Mouse (Mus musculus) forebrain, embryonic 10.5 days (tissue): ENCODE results near the gene Gpr176. TPM values are rescaled to one million over a fixed set of nuclear protein-coding genes. Genes with fewer than 3 reads are reported as not detected.
A peak's percentile ranks its signal among the peaks of the same experiment; 100 is the strongest.

Experiments used
- DNase-seq: peaks from one replicate; pipeline ENCODE4 v3.0.0-alpha.2; 2017; ENCODE audit warnings: low spot score; ENCODE audit errors: extremely low spot score
- H3K27ac ChIP-seq: fragments of 300-500 bp; sonication (generic); 2 replicates; pipeline ENCODE4 v1.5.1; 2016; ENCODE audit warnings: mild to moderate bottlenecking
- H3K27me3 ChIP-seq: fragments of 300-500 bp; sonication (generic); 2 replicates; pipeline ENCODE4 v1.6.1; 2016; ENCODE audit warnings: mild to moderate bottlenecking; ENCODE audit not compliant: poor library complexity, severe bottlenecking
- H3K36me3 ChIP-seq: fragments of 300-500 bp; sonication (generic); replicated peaks from 2 replicates; pipeline ENCODE4 v1.6.1; 2016; ENCODE audit warnings: mild to moderate bottlenecking, moderate library complexity
- H3K4me1 ChIP-seq: fragments of 300-500 bp; sonication (generic); 2 replicates; pipeline ENCODE4 v1.6.1; 2016
- H3K4me3 ChIP-seq: fragments of 300-500 bp; sonication (generic); 2 replicates; pipeline ENCODE4 v1.5.1; 2016; ENCODE audit warnings: mild to moderate bottlenecking, moderate library complexity
- H3K9me3 ChIP-seq: fragments of 300-500 bp; sonication (generic); 2 replicates; pipeline ENCODE4 v1.6.1; 2016; ENCODE audit warnings: mild to moderate bottlenecking, moderate library complexity
- WGBS: fragments of 180-500 bp; shearing (Covaris S2); methylation state at CpG from one replicate; pipeline ENCODE4 v1.1.7; 2016; 5-methylcytosine and 5-hydroxymethylcytosine counted together
- polyA plus RNA-seq: library from polyadenylated mRNA; unstranded; fragments of >200 nt; fragmentation: Nextera tagmentation; extraction: Ambion mirVana; gene quantifications from 2 replicates; pipeline ENCODE4 v1.2.1, GENCODE M21; 2016

The Gpr176 gene
- polyA plus RNA-seq, 1 experiment from 2014 or later = 0.17 TPM

DNA sequence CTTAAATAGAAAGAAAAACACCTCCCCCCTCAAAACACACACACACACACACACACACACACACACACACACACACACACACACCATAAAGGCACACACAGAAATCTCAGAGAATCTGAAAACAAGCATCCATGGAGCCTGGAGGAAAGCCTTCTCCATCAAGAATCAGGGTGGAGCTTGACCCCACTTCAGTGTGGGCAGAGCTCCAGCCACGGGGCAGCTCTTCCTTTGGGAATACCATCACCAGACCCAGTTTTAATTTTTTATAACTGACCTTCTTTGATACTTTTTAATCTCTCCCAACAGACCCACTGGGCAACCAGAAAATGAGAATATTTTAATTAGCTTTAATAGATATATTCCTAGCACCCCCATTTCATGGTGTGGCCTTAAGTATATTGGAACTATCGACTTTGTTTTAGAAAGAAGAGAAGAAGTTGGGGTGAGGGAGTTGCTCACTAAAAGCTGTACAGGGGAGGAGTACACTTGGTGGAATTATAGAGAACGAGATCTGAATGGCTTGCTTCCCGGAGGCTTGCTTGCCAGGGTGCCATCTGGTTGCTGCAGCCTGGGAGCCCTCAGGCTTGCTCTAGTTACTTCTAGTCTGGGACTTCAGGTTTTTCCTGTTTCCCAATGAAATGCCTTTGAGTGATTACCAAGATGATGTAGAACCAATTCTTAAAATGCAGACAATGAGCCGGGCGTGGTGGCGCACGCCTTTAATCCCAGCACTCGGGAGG lies 84.7 kb downstream of the Gpr176 start:
- Histone ChIP-seq H3K27ac (no peak overlapping the region), H3K4me3 (no peak overlapping the region), H3K4me1 (no peaks in the 10 kb centered on the region; the same call in 1 of the 2 replicates), H3K36me3 (no peaks in the 10 kb centered on the region), H3K9me3 (no peaks in the 10 kb centered on the region), H3K27me3 (no peaks in the 10 kb centered on the region)
- DNase-seq = no peak
- 89% methylated on average over 9 of the region's 9 CpGs for WGBS

DNA sequence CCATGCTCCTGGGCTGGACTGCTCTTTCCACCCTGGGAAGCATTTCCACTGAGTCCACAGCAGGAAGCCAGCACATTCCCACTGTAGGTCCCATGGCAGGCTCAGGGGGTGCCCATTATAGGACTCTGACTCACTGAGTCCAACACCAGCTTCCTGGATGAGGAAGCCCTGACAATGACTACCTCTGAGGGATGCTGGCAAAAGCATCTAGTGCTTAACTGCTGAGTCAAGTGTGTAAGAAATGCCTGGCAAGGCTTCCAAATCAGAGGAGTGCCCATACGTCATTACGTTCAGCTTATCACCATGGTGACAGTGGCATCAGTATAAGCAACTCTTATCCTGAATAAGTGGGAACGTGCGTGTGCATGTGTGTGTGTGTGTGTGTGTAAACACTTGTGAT lies 85.5 kb downstream of the Gpr176 start:
- WGBS = 89% methylated on average over 4 of the region's 4 CpGs
- H3K27ac ChIP-seq = no peak overlapping the region
- H3K36me3 ChIP-seq = no peaks in the 10 kb centered on the region
- DNase-seq = no peak
- H3K4me3 ChIP-seq = no peak overlapping the region
- no peaks in the 10 kb centered on the region for H3K9me3 ChIP-seq
- H3K4me1 ChIP-seq = no peaks in the 10 kb centered on the region
- no peaks in the 10 kb centered on the region for H3K27me3 ChIP-seq

DNA sequence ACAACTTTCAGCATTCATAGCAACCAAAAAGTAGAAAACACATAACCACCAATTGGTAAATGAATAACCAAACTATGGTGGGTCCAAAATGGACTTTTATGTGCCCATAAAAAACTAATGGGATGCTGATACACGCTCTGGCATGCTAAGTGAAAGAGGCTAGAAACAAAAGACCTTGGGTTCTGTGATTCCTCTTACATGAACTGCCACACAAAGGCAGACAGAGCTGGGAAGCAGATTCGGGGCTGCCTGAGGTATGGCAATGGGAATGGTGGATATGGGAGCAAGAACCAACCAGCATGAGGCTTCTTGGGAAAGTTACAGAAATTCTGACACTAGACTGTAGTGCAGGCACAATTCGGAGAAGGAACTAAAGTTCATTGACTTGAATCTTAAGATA lies 90.8 kb downstream of the Gpr176 start:
- WGBS = 85% methylated on average over 3 of the region's 3 CpGs
- Histone ChIP-seq H3K9me3 (no peaks in the 10 kb centered on the region), H3K4me1 (no peaks in the 10 kb centered on the region), H3K36me3 (no peaks in the 10 kb centered on the region), H3K4me3 (no peak overlapping the region), H3K27me3 (no peaks in the 10 kb centered on the region), H3K27ac (no peak overlapping the region)
- DNase-seq = no peak

DNA sequence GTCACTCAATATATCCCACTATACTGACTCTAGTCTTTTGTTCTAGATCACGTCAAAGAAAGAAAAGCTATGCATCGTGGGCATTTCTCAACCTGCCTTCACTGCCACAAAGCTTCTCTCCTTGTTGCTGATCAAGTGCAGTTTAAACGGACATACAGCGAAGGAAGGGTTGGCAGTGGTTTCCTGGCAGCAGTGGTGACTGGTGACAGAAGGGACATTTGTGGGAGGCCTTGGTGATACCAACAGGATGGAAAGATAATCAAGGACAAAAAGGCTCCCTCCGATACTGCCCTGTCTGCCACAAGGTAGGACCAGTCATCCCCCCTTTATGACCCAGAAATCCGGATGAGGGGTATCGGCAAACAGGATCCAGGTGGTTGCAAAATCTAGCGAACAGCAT lies 95.0 kb downstream of the Gpr176 start:
- no peak for DNase-seq
- Histone ChIP-seq H3K27me3 (no peaks in the 10 kb centered on the region), H3K4me3 (no peak overlapping the region), H3K36me3 (no peaks in the 10 kb centered on the region), H3K9me3 (no peaks in the 10 kb centered on the region), H3K4me1 (peaks cover 8% of the 10 kb centered on the region), H3K27ac (no peak overlapping the region)
- WGBS = 93% methylated on average over 8 of the region's 8 CpGs

DNA sequence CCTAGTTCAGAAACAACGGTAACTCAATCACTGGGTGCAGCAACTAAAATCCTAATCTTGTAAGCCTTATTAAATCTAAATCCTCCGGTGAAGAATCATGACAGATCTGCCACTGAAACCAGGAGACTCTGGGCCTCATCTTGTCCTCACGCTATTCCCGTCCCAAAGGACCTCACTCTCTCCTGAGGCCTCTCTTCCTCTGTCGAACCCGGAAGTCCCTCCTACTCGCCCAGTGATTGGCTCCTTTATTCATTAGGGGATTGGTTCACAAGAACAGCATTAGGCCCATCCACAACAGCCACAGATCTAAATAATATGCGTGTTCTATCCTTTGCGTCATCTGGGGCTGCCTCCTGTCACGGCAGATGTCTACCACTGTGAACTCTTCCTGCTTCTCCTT lies 101.6 kb downstream of the Gpr176 start:
- WGBS = 91% methylated on average over 10 of the region's 10 CpGs
- H3K27ac ChIP-seq = no peak overlapping the region
- H3K4me3 ChIP-seq = no peak overlapping the region
- DNase-seq = no peak
- H3K4me1 ChIP-seq = peaks cover 8% of the 10 kb centered on the region
- no peaks in the 10 kb centered on the region for H3K36me3 ChIP-seq
- H3K9me3 ChIP-seq = no peaks in the 10 kb centered on the region
- no peaks in the 10 kb centered on the region for H3K27me3 ChIP-seq

DNA sequence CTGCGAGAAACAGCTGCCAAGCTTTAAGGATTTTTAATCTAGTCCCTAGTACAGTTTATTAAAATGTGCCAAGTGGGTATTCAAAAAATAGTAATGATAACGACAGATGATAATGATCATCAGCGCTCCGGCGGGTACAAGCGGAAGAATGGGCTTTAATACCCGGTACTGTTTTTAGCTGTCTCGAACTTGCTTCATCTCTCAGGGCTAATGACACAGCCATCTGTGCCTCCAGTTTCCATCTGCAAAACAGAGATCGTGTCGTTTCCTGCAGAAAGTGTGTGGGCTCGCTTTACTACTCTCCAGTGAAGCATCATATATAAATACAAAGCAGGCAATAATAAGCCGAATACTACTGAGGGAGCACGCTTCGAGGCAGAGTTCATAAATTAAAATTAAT lies 103.0 kb downstream of the Gpr176 start:
- Histone ChIP-seq H3K4me1 (peaks cover 10% of the 10 kb centered on the region), H3K27me3 (no peaks in the 10 kb centered on the region), H3K27ac (no peak overlapping the region), H3K9me3 (no peaks in the 10 kb centered on the region), H3K4me3 (no peak overlapping the region), H3K36me3 (no peaks in the 10 kb centered on the region)
- DNase-seq = no peak
- WGBS = 93% methylated on average over 14 of the region's 14 CpGs

DNA sequence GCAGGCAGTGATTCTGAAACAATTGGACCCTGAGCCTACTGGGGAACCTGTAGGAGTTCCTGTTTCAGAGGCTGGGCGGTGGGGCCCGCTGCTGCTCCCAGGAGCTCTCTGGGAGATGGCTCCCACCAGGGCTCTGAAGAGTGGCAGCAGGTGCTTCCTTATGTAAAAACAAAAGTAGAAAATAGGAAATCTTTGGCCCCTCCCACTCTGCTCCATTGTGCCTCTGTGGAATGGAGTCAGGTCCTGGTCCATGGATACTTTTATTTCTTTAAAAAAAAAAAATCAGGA lies 109.4 kb downstream of the Gpr176 start:
- no peak overlapping the region for H3K27ac ChIP-seq
- no peak for DNase-seq
- WGBS = 51% methylated on average over 2 of the region's 2 CpGs
- no peaks in the 10 kb centered on the region for H3K36me3 ChIP-seq
- no peak overlapping the region for H3K4me3 ChIP-seq
- no peaks in the 10 kb centered on the region for H3K9me3 ChIP-seq
- 0 out of 2 replicates have a peak, but pooled peaks cover 9% of the 10 kb centered on the region for H3K4me1 ChIP-seq
- H3K27me3 ChIP-seq = 0 out of 2 replicates have a peak, but pooled peaks cover 9% of the 10 kb centered on the region

DNA sequence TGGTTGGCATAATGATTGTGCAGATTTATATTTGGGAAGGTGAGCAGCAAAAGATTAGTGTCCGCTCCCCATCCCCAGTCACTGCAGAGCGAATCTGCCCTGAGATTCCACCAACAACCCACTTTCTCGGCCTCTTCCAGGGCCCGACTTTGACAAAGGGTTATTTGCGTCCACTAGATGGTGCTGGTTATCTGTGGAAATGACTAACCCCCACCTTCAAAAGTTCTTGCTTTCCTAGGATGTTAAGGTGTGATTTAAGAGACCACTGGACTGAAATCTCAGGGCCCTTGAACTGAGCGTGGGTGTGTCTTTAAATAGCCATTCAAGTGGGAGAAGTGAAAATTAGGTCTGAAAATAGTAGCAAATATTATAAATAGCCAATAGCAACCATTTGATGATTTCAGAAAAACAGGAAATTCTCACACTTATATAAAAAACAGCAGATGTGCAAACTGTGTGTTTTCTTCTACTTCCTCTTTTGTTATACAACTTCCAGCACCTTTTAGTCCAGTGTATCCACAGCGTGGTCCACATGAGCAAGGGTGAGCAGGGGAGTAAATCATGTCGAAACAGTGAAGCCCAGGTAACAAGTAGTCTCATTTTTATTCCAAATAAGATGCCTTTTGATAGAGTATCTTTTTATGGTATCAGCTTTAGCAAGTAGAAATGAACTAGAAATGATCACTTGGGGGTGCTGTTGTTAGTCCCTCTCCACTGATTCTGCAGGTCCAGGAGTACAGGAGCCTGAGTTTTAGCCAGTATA lies 109.9 kb downstream of the Gpr176 start:
- 30% methylated on average over 8 of the region's 8 CpGs for WGBS
- peak; percentile 34 for DNase-seq
- H3K4me3 ChIP-seq = no peak overlapping the region

DNA sequence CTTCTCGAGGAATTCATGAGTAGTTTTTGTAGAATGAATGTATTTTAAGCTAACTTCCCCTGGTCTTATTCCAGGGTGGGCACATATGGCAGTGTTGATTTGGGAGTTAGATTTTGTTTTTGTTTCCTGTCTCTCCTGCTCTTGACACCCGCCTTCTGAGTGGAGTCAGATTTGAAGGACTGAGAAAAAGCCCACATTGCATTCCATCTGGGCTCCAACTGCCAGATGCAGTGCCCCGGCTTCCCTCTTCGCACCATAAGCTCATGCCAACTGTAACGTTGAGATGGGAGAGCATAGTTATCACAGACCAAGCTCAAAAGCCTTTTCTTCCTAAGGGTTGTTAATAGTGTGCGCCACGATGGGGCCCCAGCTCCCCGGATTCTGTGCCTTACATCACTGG lies 110.5 kb downstream of the Gpr176 start:
- H3K36me3 ChIP-seq = no peaks in the 10 kb centered on the region
- WGBS = 63% methylated on average over 8 of the region's 8 CpGs

More for the DNA sequence above, 109.9 kb downstream of the Gpr176 start:
- Histone ChIP-seq H3K9me3 (no peaks in the 10 kb centered on the region), H3K27me3 (0 out of 2 replicates have a peak, but pooled peaks cover 9% of the 10 kb centered on the region), H3K27ac (no peak overlapping the region), H3K4me1 (0 out of 2 replicates have a peak, but pooled peaks cover 9% of the 10 kb centered on the region), H3K36me3 (no peaks in the 10 kb centered on the region)

DNA sequence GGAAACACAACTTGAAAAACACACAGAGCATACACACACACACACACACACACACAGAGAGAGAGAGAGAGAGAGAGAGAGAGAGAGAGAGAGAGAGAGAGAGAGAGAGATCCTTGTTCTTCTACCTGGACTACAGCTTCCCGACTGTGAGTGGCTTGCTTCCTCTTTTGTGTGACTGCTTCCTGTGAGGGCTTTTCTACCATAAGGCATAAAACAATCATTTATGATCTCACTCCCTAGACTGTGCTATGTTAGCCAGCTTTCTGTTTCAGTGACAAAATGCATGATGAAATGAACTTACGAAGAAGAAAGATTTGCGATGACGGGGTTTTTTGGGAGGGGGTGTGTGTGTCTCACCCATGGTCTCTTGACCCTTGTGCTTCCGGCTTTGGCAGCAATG lies 113.5 kb downstream of the Gpr176 start:
- H3K4me1 ChIP-seq = peaks cover 14% of the 10 kb centered on the region
- H3K27me3 ChIP-seq = 0 out of 2 replicates have a peak, but pooled peaks cover 9% of the 10 kb centered on the region
- H3K4me3 ChIP-seq = no peak overlapping the region
- H3K9me3 ChIP-seq = no peaks in the 10 kb centered on the region
- no peaks in the 10 kb centered on the region for H3K36me3 ChIP-seq
- no peak for DNase-seq
- WGBS = 84% methylated on average over 5 of the region's 5 CpGs
- no peak overlapping the region for H3K27ac ChIP-seq

More for the DNA sequence above, 110.5 kb downstream of the Gpr176 start:
- Histone ChIP-seq H3K27ac (no peak overlapping the region), H3K27me3 (0 out of 2 replicates have a peak, but pooled peaks cover 9% of the 10 kb centered on the region), H3K4me3 (no peak overlapping the region), H3K4me1 (0 out of 2 replicates have a peak, but pooled peaks cover 9% of the 10 kb centered on the region), H3K9me3 (no peaks in the 10 kb centered on the region)
- no peak for DNase-seq

DNA sequence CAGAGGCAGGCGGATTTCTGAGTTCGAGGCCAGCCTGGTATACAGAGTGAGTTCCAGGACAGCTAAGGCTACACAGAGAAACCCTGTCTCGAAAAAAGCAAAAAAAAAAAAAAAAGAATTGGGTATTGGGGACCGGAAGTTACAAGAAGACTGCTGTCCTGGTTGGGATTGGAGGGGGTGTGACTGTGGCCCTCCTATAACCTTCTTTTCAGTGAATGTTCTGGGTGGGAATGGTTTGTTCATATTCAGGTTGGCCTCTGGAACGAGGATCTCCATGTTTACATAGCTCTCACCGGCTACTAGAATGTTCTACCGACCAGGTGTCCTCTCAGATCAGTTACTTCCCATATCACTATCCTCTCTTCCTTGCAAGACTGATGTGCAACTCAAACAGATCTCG lies 116.1 kb downstream of the Gpr176 start:
- Histone ChIP-seq H3K4me1 (peaks cover 9% of the 10 kb centered on the region), H3K27ac (no peak overlapping the region), H3K36me3 (no peaks in the 10 kb centered on the region), H3K4me3 (peak overlapping the region; percentile 60), H3K9me3 (no peaks in the 10 kb centered on the region), H3K27me3 (0 out of 2 replicates have a peak, but pooled peaks cover under 1% of the 10 kb centered on the region)
- 78% methylated on average over 8 of the region's 8 CpGs for WGBS
- no peak for DNase-seq

DNA sequence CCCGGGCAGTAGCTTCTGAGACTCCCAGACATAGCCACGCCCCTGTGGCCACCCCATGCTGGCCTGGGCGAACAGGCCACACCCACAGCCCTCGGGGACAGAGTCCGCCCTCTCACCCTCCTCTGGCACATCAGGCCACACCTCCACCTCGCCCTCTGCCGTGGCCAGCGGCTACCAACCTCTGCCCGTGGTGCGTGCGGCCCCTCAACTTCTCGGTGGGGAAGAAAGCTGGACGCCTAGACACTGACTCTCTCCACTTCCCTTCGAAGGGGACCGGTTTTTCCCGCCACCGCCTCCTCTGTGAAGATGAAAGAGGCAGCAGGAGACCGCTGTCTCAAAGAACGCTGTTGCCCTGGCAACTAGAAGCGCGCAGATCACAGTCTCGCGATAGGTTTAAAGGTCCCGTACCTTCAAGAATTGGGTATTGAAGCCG lies 116.6 kb downstream of the Gpr176 start, which contains the start of gene Fsip1:
Gene Fsip1 (minus strand): TSS at position 346 of the 433 bp plus-strand sequence.
- peaks cover 9% of the 10 kb centered on the region for H3K4me1 ChIP-seq
- H3K27ac ChIP-seq = peak within 1 kb of the TSS; percentile 88
- H3K36me3 ChIP-seq = no peaks in the 10 kb centered on the region
- peak; percentile 83 for DNase-seq
- H3K9me3 ChIP-seq = no peaks in the 10 kb centered on the region
- WGBS = under 1% methylated on average over 25 of the region's 25 CpGs
- H3K4me3 ChIP-seq = peak within 1 kb of the TSS; percentile 60
- no peaks in the 10 kb centered on the region for H3K27me3 ChIP-seq

DNA sequence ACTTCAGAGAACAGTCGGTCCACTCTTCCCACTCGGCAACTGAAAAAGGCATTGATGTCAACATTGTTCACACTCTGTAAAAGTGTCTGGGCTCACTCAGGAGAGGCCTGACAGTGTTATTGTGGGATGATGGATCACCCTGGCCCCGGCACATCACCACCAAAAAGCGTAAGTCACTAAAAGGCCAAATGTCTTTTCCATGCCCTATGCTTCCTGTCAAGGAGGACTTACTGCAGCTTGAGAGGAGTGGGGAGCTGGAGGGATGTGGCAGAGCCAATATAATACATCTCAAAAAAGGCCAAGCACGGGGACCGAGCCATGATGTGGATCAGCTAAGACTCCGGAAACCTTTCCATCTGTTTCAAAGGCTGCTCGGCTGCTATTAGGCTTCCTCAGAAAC lies 118.7 kb downstream of the Gpr176 start:
- H3K36me3 ChIP-seq = no peaks in the 10 kb centered on the region
- no peak for DNase-seq
- H3K27me3 ChIP-seq = no peaks in the 10 kb centered on the region
- no peak overlapping the region for H3K27ac ChIP-seq
- peaks cover 9% of the 10 kb centered on the region for H3K4me1 ChIP-seq
- no peak overlapping the region for H3K4me3 ChIP-seq
- 89% methylated on average over 8 of the region's 8 CpGs for WGBS
- H3K9me3 ChIP-seq = no peaks in the 10 kb centered on the region
